Mouse (Mus musculus) embryonic facial prominence, embryonic 12.5 days (tissue): Measurements from ENCODE around the gene Slc39a3. TPM values are rescaled to one million over a fixed set of nuclear protein-coding genes. Genes with fewer than 3 reads are reported as not detected.
"Not testable (repeated sequence)": the region's sequence is repeated elsewhere in the genome, so short reads cannot be mapped to it uniquely, and the experiment has no call there.

Experiments
- ATAC-seq: fragments of 200-750 bp; cut with Nextera tagmentation; 2 replicates; pipeline ENCODE4 v1.8.0; 2017; ENCODE audit not compliant: insufficient number of reproducible peaks, insufficient read depth, low FRiP score, low TSS enrichment
- H3K27ac ChIP-seq: fragments of 300-500 bp; sonication (generic); 2 replicates; pipeline ENCODE4 v1.5.1; 2016; ENCODE audit warnings: mild to moderate bottlenecking
- H3K27me3 ChIP-seq: fragments of 300-500 bp; sonication (generic); 2 replicates; pipeline ENCODE4 v1.6.1; 2016; ENCODE audit warnings: mild to moderate bottlenecking, moderate library complexity
- H3K36me3 ChIP-seq: fragments of 300-500 bp; sonication (generic); 2 replicates; pipeline ENCODE4 v1.6.1; 2016; ENCODE audit warnings: mild to moderate bottlenecking
- H3K4me1 ChIP-seq: fragments of 300-500 bp; sonication (generic); 2 replicates; pipeline ENCODE4 v1.6.1; 2016
- H3K4me2 ChIP-seq: fragments of 300-500 bp; sonication (generic); replicated peaks from 2 replicates; pipeline ENCODE4 v1.6.1; 2016; ENCODE audit warnings: mild to moderate bottlenecking, moderate library complexity
- H3K4me3 ChIP-seq: fragments of 300-500 bp; sonication (generic); 2 replicates; pipeline ENCODE4 v1.5.1; 2016; ENCODE audit warnings: mild to moderate bottlenecking
- H3K9ac ChIP-seq: fragments of 300-500 bp; sonication (generic); 2 replicates; pipeline ENCODE4 v1.6.1; 2016; ENCODE audit warnings: mild to moderate bottlenecking, moderate library complexity
- H3K9me3 ChIP-seq: fragments of 300-500 bp; sonication (generic); 2 replicates; pipeline ENCODE4 v1.6.1; 2016; ENCODE audit warnings: mild to moderate bottlenecking, moderate library complexity
- WGBS: fragments of 180-500 bp; shearing (Covaris S2); methylation state at CpG from one replicate; pipeline ENCODE4 v1.1.7; 2016; 5-methylcytosine and 5-hydroxymethylcytosine counted together
- polyA plus RNA-seq: library from polyadenylated mRNA; unstranded; fragments of >200 nt; fragmentation: Nextera tagmentation; extraction: Ambion mirVana; gene quantifications from 2 replicates; pipeline ENCODE4 v1.2.1, GENCODE M21; 2016

Gene Slc39a3
- polyA plus RNA-seq, 1 experiment from 2014 or later: 21.8 TPM

DNA sequence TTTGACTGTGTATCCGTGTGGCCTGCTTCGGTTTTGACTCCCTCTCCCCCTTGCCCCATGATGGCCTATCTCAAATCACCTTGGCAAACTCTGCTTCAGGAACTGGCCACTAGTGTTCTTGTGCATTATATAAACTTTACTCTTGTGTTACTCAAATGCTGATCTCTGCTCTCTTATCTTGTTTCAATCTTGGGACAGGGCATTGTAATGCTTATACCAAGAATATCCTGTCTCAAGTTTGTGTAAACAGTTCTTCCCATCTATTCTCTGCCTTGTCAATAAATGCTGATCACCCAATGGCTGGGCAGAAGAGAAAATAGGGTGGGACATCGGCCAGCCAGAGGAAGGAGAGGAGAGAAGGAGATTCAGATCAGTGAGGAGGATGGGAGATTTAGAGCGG, 25.5 kb upstream of the Slc39a3 start:
- 67% methylated on average over 4 of the region's 4 CpGs for WGBS

DNA sequence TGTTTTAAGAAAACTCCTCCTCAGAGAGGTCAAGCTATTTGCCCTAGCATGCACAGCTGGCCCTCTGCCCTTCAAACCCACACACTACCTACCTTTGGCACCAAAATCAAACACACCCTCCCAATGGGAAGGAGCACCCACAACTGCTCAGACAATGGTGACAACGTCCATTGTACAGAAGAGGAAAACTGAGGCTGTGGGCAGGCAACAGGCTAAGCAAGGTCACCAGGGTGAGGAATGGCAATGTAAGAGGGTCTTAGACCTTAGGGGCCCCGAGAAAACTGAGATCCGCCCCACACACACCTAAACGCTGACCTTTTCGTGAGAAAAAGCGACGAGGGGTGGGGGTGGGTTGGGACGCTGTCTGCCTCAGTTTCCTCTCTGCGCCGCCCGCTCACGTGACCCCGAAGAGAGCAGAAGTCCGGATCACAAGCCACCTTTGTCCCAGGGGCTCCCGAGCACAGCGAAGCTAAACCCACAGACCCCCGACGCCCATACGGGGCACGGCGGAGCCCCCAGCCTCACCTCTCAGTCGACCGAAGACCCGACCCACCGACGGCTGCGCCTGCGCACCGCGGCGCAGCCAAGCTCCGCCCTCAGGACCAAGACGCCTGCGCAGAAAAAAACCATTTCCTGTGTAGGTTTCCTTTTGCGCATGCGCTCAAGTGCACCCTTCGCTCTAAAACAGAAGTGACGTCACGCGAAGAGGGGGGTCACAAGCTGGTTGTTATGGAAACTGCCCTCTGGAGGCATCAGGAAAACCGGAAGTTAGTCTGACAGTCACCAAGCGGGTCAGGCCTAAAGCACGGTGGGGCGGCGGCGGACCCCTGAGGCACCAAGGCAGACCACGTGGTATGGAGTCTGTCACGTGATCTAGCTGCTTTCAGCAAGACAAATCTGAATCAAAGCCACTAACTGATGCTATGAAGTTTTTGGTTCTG, 22.6 kb upstream of the Slc39a3 start, which contains the start of gene Sgta:
Gene Sgta (minus strand): TSS at position 579 of the 941 bp plus-strand sequence.
- H3K36me3 ChIP-seq: 0 out of 2 replicates have a peak, but pooled peaks cover 16% of the 10 kb centered on the region
- WGBS: under 1% methylated on average over 48 of the region's 48 CpGs

More for the DNA sequence above, 25.5 kb upstream of the Slc39a3 start:
- Histone ChIP-seq H3K27me3 (no peaks in the 10 kb centered on the region), H3K27ac (no peak overlapping the region), H3K4me2 (no peak overlapping the region), H3K9me3 (no peaks in the 10 kb centered on the region), H3K4me3 (no peak overlapping the region), H3K4me1 (peaks cover 19% of the 10 kb centered on the region), H3K9ac (no peak overlapping the region), H3K36me3 (0 out of 2 replicates have a peak, but pooled peaks cover 10% of the 10 kb centered on the region)
- ATAC-seq: no peak

DNA sequence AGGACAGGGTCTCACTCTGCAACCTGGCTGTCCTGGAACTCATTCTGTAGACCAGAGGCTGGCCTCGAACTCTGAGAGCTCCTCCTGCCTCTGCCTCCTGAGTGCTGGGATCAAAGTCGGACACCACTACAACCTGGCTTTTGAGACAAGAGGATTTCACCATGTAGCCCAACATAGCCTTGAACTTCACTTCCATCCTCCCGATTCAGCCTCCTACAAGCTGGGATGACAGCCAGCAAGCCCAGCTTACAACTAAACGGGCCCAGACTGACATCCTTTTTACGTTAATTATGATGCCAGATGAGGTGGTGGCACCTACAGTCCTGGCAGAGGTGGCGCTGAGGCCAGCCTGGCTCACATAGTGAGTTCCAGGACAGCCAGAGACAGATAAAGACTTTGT, 21.7 kb upstream of the Slc39a3 start:
- no peak overlapping the region for H3K27ac ChIP-seq
- H3K27me3 ChIP-seq: no peaks in the 10 kb centered on the region
- peak overlapping the region; percentile 91; the same call in 1 of the 2 replicates for H3K9ac ChIP-seq
- no peak for ATAC-seq
- H3K9me3 ChIP-seq: no peaks in the 10 kb centered on the region
- 91% methylated on average over 6 of the region's 6 CpGs for WGBS
- H3K4me2 ChIP-seq: peak overlapping the region; percentile 94
- H3K4me1 ChIP-seq: peaks cover 21% of the 10 kb centered on the region
- 0 out of 2 replicates have a peak, but pooled peaks cover 16% of the 10 kb centered on the region for H3K36me3 ChIP-seq
- peak overlapping the region; percentile 87 for H3K4me3 ChIP-seq

More for the DNA sequence above, 22.6 kb upstream of the Slc39a3 start, which contains the start of gene Sgta:
- ATAC-seq: peak; percentile 89
- Histone ChIP-seq H3K4me2 (peak within 1 kb of the TSS; percentile 94), H3K4me1 (peaks cover 21% of the 10 kb centered on the region), H3K4me3 (peak within 1 kb of the TSS; percentile 87), H3K9me3 (no peaks in the 10 kb centered on the region), H3K9ac (peak within 1 kb of the TSS; percentile 91), H3K27ac (0 out of 2 replicates have a peak within 1 kb of the TSS, but pooled peaks have one; percentile 30), H3K27me3 (no peaks in the 10 kb centered on the region)

DNA sequence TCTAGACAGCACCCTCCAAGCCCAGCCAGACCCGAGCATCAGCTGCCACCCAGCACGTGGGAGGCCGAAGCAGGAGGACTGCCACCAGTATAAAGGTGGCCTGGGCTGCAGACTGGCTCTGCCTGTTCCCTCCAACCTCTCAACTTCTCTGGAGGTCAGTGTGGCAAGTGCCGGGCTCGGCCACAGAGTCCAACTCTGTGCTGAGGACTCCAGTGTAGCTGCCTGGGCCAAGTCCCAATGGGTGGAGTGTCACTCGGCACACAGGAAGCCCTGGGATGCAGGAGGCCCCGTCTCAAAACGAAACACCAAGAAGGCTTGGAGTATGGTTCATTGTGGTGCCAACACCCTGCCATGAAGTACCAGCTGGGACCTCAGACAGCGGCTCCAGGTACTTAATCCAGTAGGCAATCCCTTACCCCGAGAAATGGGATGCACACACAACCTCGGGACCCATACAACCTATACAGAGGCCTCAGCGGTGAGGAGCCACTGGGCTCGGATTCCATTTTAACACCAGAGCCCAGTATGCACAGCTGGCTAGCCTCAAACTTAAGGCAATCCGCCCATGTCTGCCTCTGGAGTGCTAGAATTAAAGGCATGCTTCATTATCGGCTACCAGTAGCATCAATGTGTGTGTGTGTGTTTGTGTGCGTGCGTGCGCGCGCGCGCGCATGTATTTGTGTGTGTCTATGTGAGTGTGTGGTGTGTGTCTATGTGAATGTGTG, 20.3 kb upstream of the Slc39a3 start:
- ATAC-seq: no peak
- Histone ChIP-seq H3K4me3 (no peak overlapping the region), H3K27ac (no peak overlapping the region), H3K27me3 (no peaks in the 10 kb centered on the region), H3K36me3 (0 out of 2 replicates have a peak, but pooled peaks cover 16% of the 10 kb centered on the region), H3K9me3 (no peaks in the 10 kb centered on the region), H3K9ac (peak overlapping the region; percentile 17; the same call in 1 of the 2 replicates), H3K4me1 (peaks cover 21% of the 10 kb centered on the region), H3K4me2 (no peak overlapping the region)
- WGBS: 93% methylated on average over 23 of the region's 23 CpGs

DNA sequence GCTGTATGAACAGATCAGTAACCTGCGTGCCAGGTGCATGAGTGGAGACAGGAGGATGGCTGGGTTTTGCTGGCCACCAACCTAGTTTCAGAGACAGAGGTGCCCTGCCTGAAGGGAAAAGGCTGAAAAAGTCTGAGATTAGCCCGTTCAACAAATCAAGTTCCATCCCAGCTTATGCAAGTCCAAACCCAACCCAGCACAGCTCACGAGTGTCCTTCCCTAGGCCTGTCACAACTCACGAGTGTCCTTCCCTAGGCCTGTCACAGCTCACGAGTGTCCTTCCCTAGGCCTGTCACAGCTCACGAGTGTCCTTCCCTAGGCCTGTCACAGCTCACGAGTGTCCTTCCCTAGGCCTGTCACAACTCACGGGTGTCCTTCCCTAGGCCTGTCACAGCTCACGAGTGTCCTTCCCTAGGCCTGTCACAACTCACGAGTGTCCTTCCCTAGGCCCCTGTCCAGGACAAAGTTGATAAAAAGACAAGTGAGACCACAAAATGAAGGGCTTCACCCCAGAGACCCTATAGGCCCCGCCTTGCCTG, 18.6 kb upstream of the Slc39a3 start:
- not testable (repeated sequence) for ATAC-seq, H3K27ac ChIP-seq

DNA sequence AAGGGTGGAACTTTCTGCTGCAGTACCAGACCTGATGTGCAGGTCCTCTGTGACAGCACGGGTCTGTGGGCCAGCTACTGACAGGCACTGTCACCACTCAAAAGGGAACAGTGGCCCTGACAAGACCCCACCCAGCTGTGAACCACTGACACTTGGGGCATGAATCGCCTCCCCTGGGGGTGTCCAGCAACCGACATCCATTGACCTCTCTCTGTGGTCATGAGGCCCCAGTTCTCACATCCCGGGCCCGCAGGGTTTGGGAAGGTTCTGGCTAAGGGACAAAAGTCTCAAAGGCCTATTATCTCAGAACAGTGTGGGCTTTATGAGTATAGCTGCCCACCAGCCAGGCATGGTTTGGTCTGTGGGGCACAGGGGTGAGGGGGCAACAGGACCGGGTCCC, 17.9 kb upstream of the Slc39a3 start:
- H3K36me3 ChIP-seq: peaks cover 38% of the 10 kb centered on the region

More for the DNA sequence above, 18.6 kb upstream of the Slc39a3 start:
- not testable (repeated sequence) for H3K9me3 ChIP-seq, H3K27me3 ChIP-seq, H3K9ac ChIP-seq, H3K4me2 ChIP-seq, H3K4me3 ChIP-seq
- WGBS: 81% methylated on average over 11 of the region's 11 CpGs
- peaks cover 21% of the 10 kb centered on the region for H3K4me1 ChIP-seq
- H3K36me3 ChIP-seq: peaks cover 31% of the 10 kb centered on the region

DNA sequence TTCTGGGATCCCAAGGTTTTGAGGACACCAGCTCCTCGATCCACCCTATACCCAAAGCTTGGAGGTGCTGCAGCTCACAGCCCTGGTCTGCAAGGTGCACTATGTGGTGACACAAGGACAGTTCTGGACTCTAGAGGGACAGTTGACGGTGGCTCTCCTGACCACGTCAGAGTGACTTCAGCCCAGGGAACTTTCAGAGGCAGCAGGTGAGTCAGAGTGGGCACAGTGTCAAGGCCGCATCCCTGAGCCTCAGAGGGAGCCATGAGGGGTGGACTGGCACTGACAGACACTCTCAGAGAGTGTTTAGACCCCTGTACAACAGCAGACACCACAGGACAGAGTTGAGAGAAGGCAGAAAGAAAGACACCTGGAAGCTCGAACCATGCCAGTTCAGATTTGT, 15.4 kb upstream of the Slc39a3 start:
- no peaks in the 10 kb centered on the region for H3K9me3 ChIP-seq
- H3K36me3 ChIP-seq: peaks cover 53% of the 10 kb centered on the region
- H3K4me2 ChIP-seq: no peak overlapping the region
- H3K4me1 ChIP-seq: no peaks in the 10 kb centered on the region
- ATAC-seq: no peak
- no peak overlapping the region for H3K27ac ChIP-seq
- H3K9ac ChIP-seq: no peak overlapping the region
- WGBS: 91% methylated on average over 5 of the region's 5 CpGs
- no peaks in the 10 kb centered on the region for H3K27me3 ChIP-seq
- H3K4me3 ChIP-seq: no peak overlapping the region

More for the DNA sequence above, 17.9 kb upstream of the Slc39a3 start:
- no peak overlapping the region for H3K27ac ChIP-seq
- H3K4me3 ChIP-seq: no peak overlapping the region
- no peaks in the 10 kb centered on the region for H3K9me3 ChIP-seq
- no peak for ATAC-seq
- H3K27me3 ChIP-seq: no peaks in the 10 kb centered on the region
- H3K4me2 ChIP-seq: no peak overlapping the region
- H3K4me1 ChIP-seq: peaks cover 21% of the 10 kb centered on the region
- H3K9ac ChIP-seq: no peak overlapping the region
- WGBS: 67% methylated on average over 6 of the region's 6 CpGs

DNA sequence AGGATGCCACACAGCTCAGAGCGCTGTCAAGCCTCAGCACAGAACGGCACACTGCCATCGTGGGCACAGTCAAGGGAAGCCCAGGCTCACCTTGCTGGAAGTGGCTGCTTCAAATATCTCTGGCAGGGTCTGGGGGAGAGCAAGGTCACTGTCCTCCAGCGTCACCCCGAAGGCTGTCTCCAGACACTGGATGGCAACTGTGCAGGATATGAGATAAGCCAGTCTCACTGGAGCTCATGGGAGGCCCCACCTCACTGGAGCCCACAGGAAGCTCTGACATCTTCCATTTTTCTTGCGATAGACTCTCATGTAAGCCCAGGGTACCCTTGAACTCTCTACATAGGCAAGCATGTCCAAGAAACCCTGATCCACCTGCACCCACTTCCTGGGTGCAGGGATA, 13.9 kb upstream of the Slc39a3 start:
- Histone ChIP-seq H3K4me3 (no peak overlapping the region), H3K27me3 (no peaks in the 10 kb centered on the region), H3K9me3 (no peaks in the 10 kb centered on the region), H3K9ac (no peak overlapping the region), H3K4me1 (no peaks in the 10 kb centered on the region), H3K36me3 (peaks cover 66% of the 10 kb centered on the region), H3K4me2 (no peak overlapping the region), H3K27ac (no peak overlapping the region)
- WGBS: 93% methylated on average over 6 of the region's 6 CpGs
- no peak for ATAC-seq

DNA sequence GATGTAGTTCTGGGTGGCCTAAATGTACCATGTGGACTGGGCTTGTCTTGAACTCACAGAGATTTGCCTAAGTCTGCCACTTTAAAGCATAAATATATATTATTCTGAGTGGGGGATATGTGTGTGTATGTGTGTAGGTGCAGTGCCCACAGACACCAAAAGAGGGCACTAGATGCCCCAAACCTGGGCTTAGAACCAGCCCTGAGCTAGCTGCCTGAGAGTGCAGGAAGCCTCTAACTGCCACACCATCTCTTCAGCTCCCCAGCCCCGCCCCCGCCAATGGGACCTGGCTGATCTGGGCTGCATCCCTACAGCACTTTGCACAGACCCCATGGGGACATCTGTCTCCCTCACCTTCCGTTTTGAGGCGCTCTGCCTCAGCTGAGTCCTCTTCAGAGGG, 13.4 kb upstream of the Slc39a3 start:
- Histone ChIP-seq H3K4me3 (no peak overlapping the region), H3K27me3 (no peaks in the 10 kb centered on the region), H3K27ac (no peak overlapping the region), H3K9me3 (no peaks in the 10 kb centered on the region), H3K4me1 (no peaks in the 10 kb centered on the region), H3K4me2 (no peak overlapping the region), H3K36me3 (peaks cover 71% of the 10 kb centered on the region), H3K9ac (no peak overlapping the region)
- 86% methylated on average over 4 of the region's 4 CpGs for WGBS
- no peak for ATAC-seq

DNA sequence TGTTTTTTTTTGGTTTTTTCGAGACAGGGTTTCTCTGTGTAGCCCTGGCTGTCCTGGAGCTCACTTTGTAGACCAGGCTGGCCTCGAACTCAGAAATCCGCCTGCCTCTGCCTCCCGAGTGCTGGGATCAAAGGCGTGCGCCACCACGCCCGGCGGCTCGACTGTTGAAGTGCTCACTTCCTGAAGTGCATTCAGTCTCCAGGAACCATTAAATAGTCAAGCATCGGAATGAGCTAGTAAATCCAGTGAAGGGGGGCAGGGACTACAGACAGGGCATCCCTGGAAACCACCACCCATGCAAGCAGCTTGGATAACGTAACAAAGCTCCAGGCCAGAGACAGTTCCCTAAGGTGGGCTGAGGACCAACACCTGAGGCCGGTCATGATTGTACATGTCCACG, 8.0 kb upstream of the Slc39a3 start:
- H3K4me2 ChIP-seq, H3K27me3 ChIP-seq, H3K9me3 ChIP-seq, H3K27ac ChIP-seq, H3K4me1 ChIP-seq, H3K4me3 ChIP-seq, ATAC-seq, H3K9ac ChIP-seq: not testable (repeated sequence)
- 90% methylated on average over 14 of the region's 14 CpGs for WGBS
- H3K36me3 ChIP-seq: peaks cover 76% of the 10 kb centered on the region

DNA sequence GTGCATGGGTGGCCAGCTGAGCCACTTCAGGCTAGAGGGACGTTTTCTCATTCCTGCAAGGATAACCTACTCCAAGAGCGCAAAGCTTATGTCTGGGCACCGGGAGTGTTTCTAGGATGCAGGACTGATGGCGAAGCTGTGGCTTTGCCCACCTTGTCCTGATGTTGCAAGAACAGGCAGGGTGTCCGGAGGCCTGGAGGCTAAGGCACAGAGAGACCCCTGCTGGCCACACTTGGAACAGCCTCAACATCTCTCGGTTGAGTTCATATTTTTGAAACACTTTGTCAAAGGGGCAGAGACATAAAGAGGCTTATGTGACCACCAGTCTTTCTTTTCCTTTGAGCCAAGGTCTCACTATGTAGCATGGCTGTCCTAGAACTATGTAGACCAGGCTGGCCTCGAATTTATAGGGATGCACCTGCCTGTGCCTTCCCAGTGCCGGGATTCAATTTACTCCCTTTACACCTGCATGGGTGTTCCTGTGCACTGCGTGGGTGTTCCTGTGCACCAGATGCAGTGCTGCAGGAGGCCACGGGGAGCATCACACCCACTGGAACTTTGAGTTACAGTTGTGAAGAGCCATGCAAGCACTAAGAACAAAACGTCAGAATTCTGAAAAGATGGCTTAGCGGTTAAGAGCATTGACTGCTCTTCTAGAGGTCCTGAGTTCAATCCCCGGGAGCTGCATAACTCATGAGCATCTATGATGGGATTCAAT, 4.4 kb upstream of the Slc39a3 start:
- 33% methylated on average over 13 of the region's 13 CpGs for WGBS
- ATAC-seq: no peak

More for the DNA sequence above, 4.4 kb upstream of the Slc39a3 start:
- peaks cover 39% of the 10 kb centered on the region for H3K36me3 ChIP-seq
- no peaks in the 10 kb centered on the region for H3K27me3 ChIP-seq
- H3K27ac ChIP-seq: no peak overlapping the region
- no peaks in the 10 kb centered on the region for H3K4me1 ChIP-seq
- H3K4me3 ChIP-seq: no peak overlapping the region
- no peak overlapping the region for H3K4me2 ChIP-seq
- H3K9me3 ChIP-seq: no peaks in the 10 kb centered on the region
- no peak overlapping the region for H3K9ac ChIP-seq
